Mouse (Mus musculus): Measurements from ENCODE around the gene Fer1l5. TPM values are rescaled to one million over a fixed set of nuclear protein-coding genes. Genes with fewer than 3 reads are reported as not detected.
A peak's percentile ranks its signal among the peaks of the same experiment; 100 is the strongest.

The Fer1l5 gene
- polyA plus RNA-seq, 1 experiment from 2014 or later = 0.50 TPM

DNA sequence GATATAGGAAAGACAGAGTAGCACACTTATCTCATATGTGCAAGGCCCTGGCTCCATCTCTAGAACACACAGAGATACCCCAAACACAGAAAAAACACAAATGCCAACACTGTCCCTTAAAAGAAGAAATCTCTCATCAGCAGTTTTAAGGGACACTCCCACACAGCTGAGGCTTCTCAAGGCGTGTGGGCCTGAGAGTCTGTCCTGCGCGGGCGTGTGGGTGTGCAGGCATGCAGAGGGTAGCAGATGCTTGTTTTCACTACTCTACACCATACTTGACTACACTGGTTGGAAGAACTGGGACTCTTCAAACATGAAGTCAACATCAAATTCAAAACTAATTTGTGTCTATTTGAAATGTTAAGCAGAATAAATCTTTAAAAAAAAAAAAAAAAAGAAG, 19.7 kb upstream of the Fer1l5 start:
- Histone ChIP-seq H3K27ac (ENCODE audit: low read length) (no peak overlapping the region), H3K4me3 (ENCODE audit: low read length) (no peak overlapping the region), H3K36me3 (ENCODE audit: control insufficient read depth, insufficient read depth, low read length) (peaks cover 30% of the 10 kb centered on the region), H3K9ac (ENCODE audit: low read depth, low read length) (no peak overlapping the region), H3K4me2 (ENCODE audit: low read depth, low read length) (no peak overlapping the region), H3K4me1 (ENCODE audit: control insufficient read depth, insufficient read depth, low read length) (no peaks in the 10 kb centered on the region), H3K9me3 (ENCODE audit: control insufficient read depth, low read length) (no peaks in the 10 kb centered on the region), H3K27me3 (replicated peaks; ENCODE audit: control insufficient read depth, insufficient read depth, low read length) (no peaks in the 10 kb centered on the region)
- WGBS = 83% methylated on average over 4 of the region's 4 CpGs
- no peak for ATAC-seq

DNA sequence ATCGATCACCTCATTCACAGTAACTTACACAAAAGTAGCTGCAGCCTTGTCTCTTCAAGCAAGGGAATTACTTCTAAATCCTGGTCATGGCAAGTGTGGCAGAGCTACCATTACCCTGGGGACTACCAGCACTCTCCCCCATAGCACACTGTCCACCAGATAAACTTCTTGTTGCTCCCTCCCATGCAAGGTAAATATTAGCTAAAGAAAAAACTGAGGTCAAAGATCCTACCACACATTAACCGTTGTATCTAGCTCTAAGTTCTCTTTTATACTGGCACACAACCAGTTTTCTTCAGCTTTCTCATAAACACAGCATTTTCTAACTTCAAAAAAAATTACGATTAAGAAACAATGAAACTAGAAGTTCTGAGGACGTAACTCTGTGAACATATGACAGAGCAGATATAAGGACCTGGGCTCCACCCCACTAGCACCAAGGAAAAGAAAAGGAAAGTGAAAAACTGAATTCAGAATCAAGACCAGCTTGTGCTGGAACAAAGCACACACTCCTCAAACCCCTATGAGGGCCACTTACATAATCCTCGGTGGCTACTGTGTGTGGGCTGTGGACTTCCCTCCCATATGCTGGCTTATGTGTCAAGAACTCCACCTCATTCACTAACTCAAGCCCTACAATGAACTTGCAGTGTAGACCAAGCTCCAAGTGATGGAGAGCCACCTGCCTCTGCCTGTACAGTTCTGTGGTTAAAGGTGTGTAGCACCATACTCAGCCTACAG, 15.0 kb upstream of the Fer1l5 start:
- ATAC-seq = peak; percentile 70

DNA sequence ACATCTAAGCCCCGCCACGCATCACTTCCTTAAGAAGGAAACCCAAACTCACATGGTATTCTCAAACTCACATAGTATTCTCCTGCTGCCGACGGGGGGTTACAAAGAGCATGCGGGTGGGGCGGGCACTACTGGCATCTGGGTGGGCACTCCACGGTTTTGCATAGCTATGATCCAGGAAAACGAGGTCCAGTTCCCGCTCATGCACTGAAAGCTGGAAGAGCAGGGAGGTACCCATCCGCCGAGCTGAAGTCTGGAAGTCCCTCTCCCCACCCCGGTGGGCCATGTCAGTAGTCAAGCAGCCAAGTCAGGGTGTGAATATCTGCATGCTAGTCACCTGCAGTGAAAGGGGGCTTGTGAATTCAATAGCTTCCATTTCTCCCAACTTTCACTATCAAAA, 4.4 kb upstream of the Fer1l5 start:
- peak overlapping the region; percentile 97 for H3K9ac ChIP-seq (ENCODE audit: low read depth, low read length)
- no peak for ATAC-seq
- no peaks in the 10 kb centered on the region; the same call in 1 of the 2 replicates for H3K36me3 ChIP-seq (ENCODE audit: control insufficient read depth, insufficient read depth, low read length)
- peak overlapping the region; percentile 92 for H3K4me3 ChIP-seq (ENCODE audit: low read length)
- peaks cover 13% of the 10 kb centered on the region for H3K4me1 ChIP-seq (ENCODE audit: control insufficient read depth, insufficient read depth, low read length)
- no peak overlapping the region; the same call in 1 of the 2 replicates for H3K27ac ChIP-seq (ENCODE audit: low read length)
- WGBS = 41% methylated on average over 12 of the region's 12 CpGs
- H3K9me3 ChIP-seq (ENCODE audit: control insufficient read depth, low read length) = no peaks in the 10 kb centered on the region
- no peaks in the 10 kb centered on the region for H3K27me3 ChIP-seq (replicated peaks; ENCODE audit: control insufficient read depth, insufficient read depth, low read length)
- peak overlapping the region; percentile 69 for H3K4me2 ChIP-seq (ENCODE audit: low read depth, low read length)

More for the DNA sequence above, 15.0 kb upstream of the Fer1l5 start:
- H3K27me3 ChIP-seq (replicated peaks; ENCODE audit: control insufficient read depth, insufficient read depth, low read length) = no peaks in the 10 kb centered on the region
- H3K4me2 ChIP-seq (ENCODE audit: low read depth, low read length) = no peak overlapping the region
- WGBS = 74% methylated on average over 5 of the region's 5 CpGs
- H3K36me3 ChIP-seq (ENCODE audit: control insufficient read depth, insufficient read depth, low read length) = peaks cover 10% of the 10 kb centered on the region
- H3K9me3 ChIP-seq (ENCODE audit: control insufficient read depth, low read length) = no peaks in the 10 kb centered on the region
- no peak overlapping the region for H3K4me3 ChIP-seq (ENCODE audit: low read length)
- no peak overlapping the region for H3K9ac ChIP-seq (ENCODE audit: low read depth, low read length)
- H3K27ac ChIP-seq (ENCODE audit: low read length) = no peak overlapping the region
- no peaks in the 10 kb centered on the region for H3K4me1 ChIP-seq (ENCODE audit: control insufficient read depth, insufficient read depth, low read length)

DNA sequence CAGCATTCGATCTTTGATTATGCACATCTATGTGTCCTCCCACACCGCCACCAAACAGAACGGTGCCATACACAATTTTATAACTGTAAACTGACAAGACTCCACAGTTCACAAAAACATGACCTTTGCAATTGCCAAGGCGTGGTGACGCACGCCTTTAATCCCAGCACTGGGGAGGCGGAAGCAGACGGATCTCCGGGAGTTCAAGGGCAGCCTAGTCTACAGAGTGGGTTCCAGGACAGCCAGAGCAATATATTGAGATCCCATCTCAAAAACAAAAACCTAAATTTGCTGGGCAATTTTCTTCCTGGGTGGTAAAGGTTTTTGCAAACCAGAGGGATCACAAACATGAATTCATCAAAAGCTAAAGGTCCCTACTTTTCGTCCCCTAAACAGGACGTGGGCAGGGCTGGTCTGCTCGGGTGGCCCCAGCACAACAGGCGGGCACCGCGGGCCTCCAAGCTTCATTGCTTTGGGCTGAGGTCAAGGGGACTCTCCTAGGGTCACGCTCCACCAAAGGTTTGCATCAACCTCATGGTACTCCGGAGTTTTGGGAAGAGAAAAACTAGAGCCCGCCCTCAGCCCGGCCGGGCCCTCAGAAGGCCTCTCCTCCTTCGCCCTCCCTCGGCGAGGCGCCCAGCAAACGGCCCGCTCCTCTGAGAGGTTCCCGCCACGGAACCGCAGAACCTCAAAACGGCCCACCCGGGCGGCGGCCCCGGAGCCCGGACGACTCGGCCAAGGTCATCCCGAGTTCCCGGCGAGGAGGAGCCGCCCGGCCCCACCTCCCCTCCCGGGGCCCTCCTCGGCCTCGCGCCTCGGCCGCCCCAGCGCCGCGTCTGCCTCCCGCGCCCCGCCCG, 3.8 kb upstream of the Fer1l5 start:
- Histone ChIP-seq H3K27ac (ENCODE audit: low read length) (peak overlapping the region; percentile 79), H3K4me2 (ENCODE audit: low read depth, low read length) (peak overlapping the region; percentile 69), H3K9me3 (ENCODE audit: control insufficient read depth, low read length) (no peaks in the 10 kb centered on the region), H3K9ac (ENCODE audit: low read depth, low read length) (peak overlapping the region; percentile 97), H3K4me3 (ENCODE audit: low read length) (peak overlapping the region; percentile 92), H3K4me1 (ENCODE audit: control insufficient read depth, insufficient read depth, low read length) (peaks cover 13% of the 10 kb centered on the region), H3K36me3 (ENCODE audit: control insufficient read depth, insufficient read depth, low read length) (no peaks in the 10 kb centered on the region; the same call in 1 of the 2 replicates), H3K27me3 (replicated peaks; ENCODE audit: control insufficient read depth, insufficient read depth, low read length) (no peaks in the 10 kb centered on the region)
- ATAC-seq = peak; percentile 90
- 4% methylated on average over 45 of the region's 55 CpGs for WGBS

DNA sequence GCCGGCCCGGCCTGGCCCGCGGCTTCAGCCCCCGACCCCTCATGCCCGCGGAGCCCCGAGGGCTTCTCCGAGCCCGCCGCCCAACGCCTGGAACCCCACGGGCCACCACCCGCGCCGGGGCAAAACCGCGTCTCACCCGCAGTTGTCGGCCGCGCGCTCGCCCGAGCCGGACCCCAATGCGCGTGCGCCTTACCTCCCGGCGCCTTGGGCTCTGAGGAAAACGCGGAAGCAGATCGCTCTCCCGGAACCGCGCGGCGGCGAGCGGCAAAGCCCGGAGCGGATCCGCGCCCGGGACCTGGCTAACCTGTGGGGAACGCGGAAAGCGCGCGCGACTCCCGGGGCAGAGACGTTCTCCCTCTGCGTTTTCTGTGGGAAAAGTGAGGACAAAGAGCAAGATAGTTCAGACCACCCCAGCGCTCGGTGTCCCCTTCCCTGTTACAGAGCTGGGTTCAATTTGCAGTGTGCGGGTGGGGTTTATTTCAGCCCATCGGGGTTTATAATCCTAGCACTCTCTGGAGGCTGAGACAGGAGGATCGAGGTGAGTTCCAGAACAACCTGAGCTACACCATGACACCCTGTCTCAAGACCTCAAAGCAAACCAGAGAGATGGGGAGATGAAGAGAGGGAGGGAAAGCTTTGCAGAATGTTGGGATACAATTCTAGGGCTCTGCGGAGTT, 3.0 kb upstream of the Fer1l5 start, which contains the start of gene Kansl3:
Gene Kansl3, minus strand, starts transcription at position 213 of the 677 bp plus-strand sequence.
- H3K9me3 ChIP-seq (ENCODE audit: control insufficient read depth, low read length) = no peaks in the 10 kb centered on the region
- peak within 1 kb of the TSS; percentile 92 for H3K4me3 ChIP-seq (ENCODE audit: low read length)
- H3K27me3 ChIP-seq (replicated peaks; ENCODE audit: control insufficient read depth, insufficient read depth, low read length) = no peaks in the 10 kb centered on the region
- WGBS = 3% methylated on average over 61 of the region's 61 CpGs
- peak within 1 kb of the TSS; percentile 77 for H3K4me2 ChIP-seq (ENCODE audit: low read depth, low read length)
- peak within 1 kb of the TSS; percentile 79 for H3K27ac ChIP-seq (ENCODE audit: low read length)
- peak; percentile 86 for ATAC-seq
- H3K4me1 ChIP-seq (ENCODE audit: control insufficient read depth, insufficient read depth, low read length) = peaks cover 13% of the 10 kb centered on the region
- peak within 1 kb of the TSS; percentile 97 for H3K9ac ChIP-seq (ENCODE audit: low read depth, low read length)
- no peaks in the 10 kb centered on the region; the same call in 1 of the 2 replicates for H3K36me3 ChIP-seq (ENCODE audit: control insufficient read depth, insufficient read depth, low read length)

DNA sequence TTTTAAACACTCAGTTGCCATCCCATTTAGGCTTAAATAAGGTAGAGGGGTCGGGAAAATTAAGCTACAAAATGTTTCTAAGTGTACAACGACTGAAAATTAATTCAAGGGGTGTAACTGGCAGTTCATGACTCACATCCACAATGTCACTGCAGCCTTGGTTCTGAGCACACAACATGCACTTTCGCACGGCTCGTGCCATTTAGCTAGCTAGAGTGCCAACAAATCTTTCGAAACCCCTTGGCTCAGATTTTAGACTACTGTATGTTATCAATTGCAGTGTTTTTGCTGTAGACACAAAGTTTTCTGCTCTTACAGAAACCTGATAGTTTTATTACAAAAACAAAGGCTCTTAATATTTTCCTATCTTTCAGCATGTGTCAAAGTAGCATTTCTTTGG, 1.2 kb upstream of the Fer1l5 start:
- ATAC-seq = no peak
- WGBS = 83% methylated on average over 6 of the region's 6 CpGs
- Histone ChIP-seq H3K4me2 (ENCODE audit: low read depth, low read length) (no peak overlapping the region), H3K4me1 (ENCODE audit: control insufficient read depth, insufficient read depth, low read length) (peaks cover 13% of the 10 kb centered on the region), H3K9me3 (ENCODE audit: control insufficient read depth, low read length) (no peaks in the 10 kb centered on the region), H3K36me3 (ENCODE audit: control insufficient read depth, insufficient read depth, low read length) (no peaks in the 10 kb centered on the region; the same call in 1 of the 2 replicates), H3K9ac (ENCODE audit: low read depth, low read length) (no peak overlapping the region), H3K4me3 (ENCODE audit: low read length) (no peak overlapping the region), H3K27ac (ENCODE audit: low read length) (no peak overlapping the region), H3K27me3 (replicated peaks; ENCODE audit: control insufficient read depth, insufficient read depth, low read length) (no peaks in the 10 kb centered on the region)

DNA sequence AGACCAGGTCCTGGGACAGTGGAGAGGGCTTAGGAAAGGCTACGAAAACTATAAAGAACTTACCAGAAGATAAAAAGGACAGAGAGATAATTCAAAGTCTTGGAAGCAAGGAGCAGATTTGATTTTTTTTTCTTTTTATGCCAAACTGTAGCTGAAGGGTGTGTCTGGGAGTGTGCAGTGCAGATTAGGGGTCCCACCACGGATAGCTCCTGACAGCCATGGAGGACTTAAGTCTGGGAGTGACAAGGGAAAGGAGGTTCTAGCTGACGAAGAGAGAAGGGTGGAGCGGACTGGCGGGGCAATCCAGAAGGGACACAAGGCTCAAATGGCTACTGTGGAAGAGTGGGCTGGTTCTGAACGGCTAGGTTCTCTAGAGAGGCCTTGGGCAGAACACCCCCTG, 6.8 kb downstream of the Fer1l5 start:
- 70% methylated on average over 6 of the region's 6 CpGs for WGBS
- Histone ChIP-seq H3K36me3 (ENCODE audit: control insufficient read depth, insufficient read depth, low read length) (no peaks in the 10 kb centered on the region), H3K9me3 (ENCODE audit: control insufficient read depth, low read length) (no peaks in the 10 kb centered on the region), H3K4me3 (ENCODE audit: low read length) (no peak overlapping the region), H3K27ac (ENCODE audit: low read length) (no peak overlapping the region), H3K27me3 (replicated peaks; ENCODE audit: control insufficient read depth, insufficient read depth, low read length) (no peaks in the 10 kb centered on the region), H3K4me2 (ENCODE audit: low read depth, low read length) (no peak overlapping the region), H3K9ac (ENCODE audit: low read depth, low read length) (no peak overlapping the region), H3K4me1 (ENCODE audit: control insufficient read depth, insufficient read depth, low read length) (no peaks in the 10 kb centered on the region)
- ATAC-seq = no peak

DNA sequence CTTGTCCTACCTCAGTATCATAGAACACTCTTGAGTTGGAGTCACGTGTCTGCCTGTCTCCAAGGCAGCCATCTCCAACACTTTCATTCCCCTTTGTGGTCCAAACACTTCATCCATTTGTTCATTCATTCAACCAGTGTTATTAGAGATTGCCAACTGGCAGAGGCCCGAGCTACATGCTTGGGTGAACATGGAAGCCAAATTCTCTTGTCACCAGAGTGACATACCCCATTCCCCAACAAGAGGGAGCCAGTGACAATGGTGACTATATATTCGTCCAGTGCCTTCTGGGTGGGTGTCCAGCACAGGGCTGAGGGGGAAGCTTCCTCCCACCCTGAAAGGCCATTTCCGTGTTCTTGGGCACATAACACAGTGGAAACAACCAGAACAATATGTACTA, 7.5 kb downstream of the Fer1l5 start:
- Histone ChIP-seq H3K4me3 (ENCODE audit: low read length) (no peak overlapping the region), H3K27ac (ENCODE audit: low read length) (no peak overlapping the region), H3K4me1 (ENCODE audit: control insufficient read depth, insufficient read depth, low read length) (no peaks in the 10 kb centered on the region), H3K36me3 (ENCODE audit: control insufficient read depth, insufficient read depth, low read length) (no peaks in the 10 kb centered on the region), H3K4me2 (ENCODE audit: low read depth, low read length) (no peak overlapping the region), H3K9me3 (ENCODE audit: control insufficient read depth, low read length) (no peaks in the 10 kb centered on the region), H3K9ac (ENCODE audit: low read depth, low read length) (no peak overlapping the region), H3K27me3 (replicated peaks; ENCODE audit: control insufficient read depth, insufficient read depth, low read length) (no peaks in the 10 kb centered on the region)
- WGBS = 77% methylated on average over 4 of the region's 4 CpGs
- no peak for ATAC-seq

DNA sequence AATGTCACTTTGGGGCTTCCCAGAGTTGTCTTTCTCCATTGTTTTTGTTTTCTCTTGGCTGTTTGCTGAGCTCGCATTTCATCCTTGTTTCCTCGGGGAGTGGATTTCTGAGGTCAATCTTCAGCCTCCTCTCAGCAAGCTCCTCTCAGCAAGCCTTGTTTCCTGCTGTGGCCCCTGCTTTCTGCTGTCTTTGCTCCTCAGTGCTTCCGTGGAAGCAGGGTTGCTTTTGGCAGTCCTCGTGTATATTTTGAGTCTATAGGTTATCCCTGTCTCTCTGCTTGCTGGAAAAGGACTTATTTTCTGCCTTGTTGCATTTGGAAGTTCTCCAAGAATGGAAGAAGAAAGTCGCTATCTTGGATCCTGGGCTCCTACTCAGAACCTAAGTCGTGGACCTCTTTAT, 24.9 kb downstream of the Fer1l5 start:
- H3K9ac ChIP-seq (ENCODE audit: low read depth, low read length) = no peak overlapping the region
- H3K9me3 ChIP-seq (ENCODE audit: control insufficient read depth, low read length) = no peaks in the 10 kb centered on the region
- no peak overlapping the region for H3K4me2 ChIP-seq (ENCODE audit: low read depth, low read length)
- 25% methylated on average over 6 of the region's 6 CpGs for WGBS
- H3K27ac ChIP-seq (ENCODE audit: low read length) = no peak overlapping the region
- H3K4me1 ChIP-seq (ENCODE audit: control insufficient read depth, insufficient read depth, low read length) = no peaks in the 10 kb centered on the region
- ATAC-seq = no peak
- H3K27me3 ChIP-seq (replicated peaks; ENCODE audit: control insufficient read depth, insufficient read depth, low read length) = no peaks in the 10 kb centered on the region
- no peak overlapping the region for H3K4me3 ChIP-seq (ENCODE audit: low read length)
- no peaks in the 10 kb centered on the region for H3K36me3 ChIP-seq (ENCODE audit: control insufficient read depth, insufficient read depth, low read length)
